In genomic region chr5:109160121-109160520, GRCm38 (mm10) we compare ENCODE assay signal across 21 mouse cellular contexts. TPM values are rescaled to one million over a fixed set of nuclear protein-coding genes. Genes with fewer than 3 reads are reported as not detected.
"Had no signal": no experiment of that assay in that cellular context is flagged by ENCODE, and none has a peak within 500 bp of the region (broad histone marks: within the 10 kb centered on the region; RNA-seq: fewer than 3 reads in every experiment).

No protein-coding gene starts in this region.

- H3K27ac ChIP-seq: kidney, postnatal 0 days; limb, embryonic 15.5 days; liver, embryonic 12.5 days; macrophage; midbrain, embryonic 13.5 days; neural tube, embryonic 12.5 days had no signal

- H3K4me3 ChIP-seq: limb, embryonic 15.5 days; liver, embryonic 12.5 days; midbrain, embryonic 13.5 days; neural tube, embryonic 12.5 days had no signal

- DNase-seq: kidney, postnatal 36 days; layer of hippocampus, adult 9-11 months; layer of hippocampus, postnatal 36 days; lung, embryonic 14.5 days; lung, postnatal 10 days; spleen, adult 18-20 months; thymus, adult 18-20 months; thymus, postnatal 14 days had no signal

- H3K9ac ChIP-seq: limb, embryonic 15.5 days; liver, embryonic 12.5 days; lung, embryonic 14.5 days; midbrain, embryonic 13.5 days; neural tube, embryonic 12.5 days had no signal

- H3K4me1 ChIP-seq: limb, embryonic 15.5 days; liver, embryonic 12.5 days; midbrain, embryonic 13.5 days; neural tube, embryonic 12.5 days had no signal

- H3K27me3 ChIP-seq: limb, embryonic 15.5 days; liver, embryonic 12.5 days; midbrain, embryonic 13.5 days; neural tube, embryonic 12.5 days had no signal

- H3K36me3 ChIP-seq: limb, embryonic 15.5 days; liver, embryonic 12.5 days; midbrain, embryonic 13.5 days; neural tube, embryonic 12.5 days had no signal

- ATAC-seq: liver, embryonic 12.5 days; midbrain, embryonic 13.5 days had no signal

- H3K4me2 ChIP-seq: limb, embryonic 15.5 days; liver, embryonic 12.5 days; lung, embryonic 14.5 days; midbrain, embryonic 13.5 days; neural tube, embryonic 12.5 days had no signal

RNA-seq across cellular contexts. Expression of gene Vmn2r13, which starts 31.9 kb away (rescaled TPM):
- total RNA-seq: layer of hippocampus, adult 18-20 months; layer of hippocampus, postnatal 36 days; left cerebral cortex, postnatal 25 days; midbrain, postnatal 0 days had no signal
- polyA plus RNA-seq: kidney, postnatal 0 days; limb, embryonic 11.5 days; limb, embryonic 15.5 days; liver, embryonic 12.5 days; liver, embryonic 16.5 days; lung, embryonic 14.5 days; macrophage; midbrain, embryonic 13.5 days; midbrain, postnatal 0 days; neural tube, embryonic 12.5 days; stomach, embryonic 14.5 days; urinary bladder, adult 2 months had no signal
